Mouse (Mus musculus) limb, embryonic 14.5 days (tissue): ENCODE data around the gene Oxtr. TPM values are rescaled to one million over a fixed set of nuclear protein-coding genes. Genes with fewer than 3 reads are reported as not detected.

ENCODE experiments used
- ATAC-seq: fragments of 200-750 bp; cut with Nextera tagmentation; 2 replicates; pipeline ENCODE4 v1.8.0; 2017; ENCODE audit warnings: low read depth, moderate number of reproducible peaks, moderate TSS enrichment; ENCODE audit not compliant: low FRiP score
- DNase-seq: peaks from one replicate; pipeline ENCODE4 v3.0.0-alpha.2; 2015; ENCODE audit warnings: low spot score
- H3K27ac ChIP-seq: fragments of 300-500 bp; sonication (generic); replicated peaks from 2 replicates; pipeline ENCODE4 v1.5.1; 2014; ENCODE audit warnings: low read depth, mild to moderate bottlenecking, low read length, moderate library complexity, mixed read lengths
- H3K27me3 ChIP-seq: fragments of 300-500 bp; sonication (generic); 2 replicates; pipeline ENCODE4 v1.6.1; 2014; ENCODE audit warnings: low read length, mixed read lengths; ENCODE audit not compliant: control insufficient read depth, insufficient read depth
- H3K36me3 ChIP-seq: fragments of 300-500 bp; sonication (generic); 2 replicates; pipeline ENCODE4 v1.6.1; 2014; ENCODE audit warnings: mild to moderate bottlenecking, low read length, moderate library complexity, mixed read lengths; ENCODE audit not compliant: control insufficient read depth, insufficient read depth
- H3K4me1 ChIP-seq: fragments of 300-500 bp; sonication (generic); 2 replicates; pipeline ENCODE4 v1.6.1; 2014; ENCODE audit warnings: antibody characterized with exemption, low read length, mixed read lengths; ENCODE audit not compliant: control insufficient read depth, insufficient read depth
- H3K4me2 ChIP-seq: fragments of 300-500 bp; sonication (generic); replicated peaks from 2 replicates; pipeline ENCODE4 v1.6.1; 2014; ENCODE audit warnings: low read depth, mild to moderate bottlenecking, low read length, moderate library complexity; ENCODE audit not compliant: severe bottlenecking
- H3K4me3 ChIP-seq: fragments of 300-500 bp; sonication (generic); replicated peaks from 2 replicates; pipeline ENCODE4 v1.5.1; 2014; ENCODE audit warnings: low read length
- H3K9ac ChIP-seq: fragments of 300-500 bp; sonication (generic); 2 replicates; pipeline ENCODE4 v1.6.1; 2014; ENCODE audit warnings: mild to moderate bottlenecking, low read depth, low read length, moderate library complexity; ENCODE audit not compliant: severe bottlenecking
- H3K9me3 ChIP-seq: fragments of 300-500 bp; sonication (generic); 2 replicates; pipeline ENCODE4 v1.6.1; 2016; ENCODE audit warnings: low read length; ENCODE audit not compliant: control insufficient read depth
- POLR2A ChIP-seq: fragments of 200-500 bp; IDR thresholded peaks from 2 replicates; pipeline ENCODE4 v1.8.0; 2012; ENCODE audit warnings: inconsistent platforms, mild to moderate bottlenecking, moderate library complexity, borderline replicate concordance; ENCODE audit not compliant: insufficient read depth, insufficient read length; ENCODE audit errors: extremely low read depth
- WGBS: fragments of 180-500 bp; shearing (Covaris S2); extraction: QIAGEN DNeasy Blood & Tissue Kit; methylation state at CpG from one replicate; pipeline ENCODE4 v1.1.7; 2014; 5-methylcytosine and 5-hydroxymethylcytosine counted together
- polyA plus RNA-seq, 2 experiments: library from polyadenylated mRNA; depleted of rRNA in 1 of 2; stranded (reverse) in 1 of 2; unstranded in 1 of 2; fragments of >200 nt; fragmentation: Nextera tagmentation in 1 of 2; extraction: Ambion mirVana in 1 of 2; gene quantifications; 2 replicates each; pipeline versions ENCODE4 v1.2.1 to v1.2.3; 2012 to 2014

Gene Oxtr
- polyA plus RNA-seq, 2 experiments: 0.33 to 0.36 TPM

GRCm38 (mm10) chr6:112516496-112516895, 26.8 kb upstream of the Oxtr start:
- Histone ChIP-seq H3K36me3 (no peaks in the 10 kb centered on the region), H3K9ac (no peak overlapping the region), H3K4me2 (no peak overlapping the region), H3K4me3 (no peak overlapping the region), H3K9me3 (no peaks in the 10 kb centered on the region), H3K27me3 (no peaks in the 10 kb centered on the region), H3K27ac (no peak overlapping the region), H3K4me1 (no peaks in the 10 kb centered on the region)
- DNase-seq (no peak), ATAC-seq (no peak)
- TF ChIP-seq POLR2A: no peak
- 39% methylated on average over 1 of the region's 1 CpGs for WGBS

DNA sequence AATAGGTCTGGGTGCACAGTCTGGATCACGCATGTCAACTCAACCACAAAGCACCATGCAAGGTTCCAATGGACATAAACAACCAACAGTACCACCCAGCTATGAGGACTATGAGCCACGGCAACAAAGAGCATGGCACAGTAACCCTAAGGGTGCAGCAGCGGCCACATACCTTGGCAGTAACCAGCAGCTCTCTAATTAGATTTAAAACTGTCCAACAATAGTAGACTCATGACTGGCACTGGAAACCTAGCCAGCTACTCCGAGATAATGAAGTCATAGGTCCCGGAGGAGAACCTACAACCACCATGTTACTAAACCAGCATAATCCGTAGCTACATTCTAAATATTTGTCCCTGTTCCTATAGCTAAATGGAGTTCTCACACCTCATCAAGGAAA, 24.8 kb upstream of the Oxtr start:
- Histone ChIP-seq H3K27ac (no peak overlapping the region), H3K36me3 (no peaks in the 10 kb centered on the region), H3K4me2 (no peak overlapping the region), H3K4me1 (no peaks in the 10 kb centered on the region), H3K4me3 (no peak overlapping the region), H3K9me3 (no peaks in the 10 kb centered on the region), H3K27me3 (no peaks in the 10 kb centered on the region; the same call in 1 of the 2 replicates), H3K9ac (no peak overlapping the region)
- no peak for TF ChIP-seq POLR2A
- ATAC-seq (no peak), DNase-seq (no peak)
- 84% methylated on average over 6 of the region's 6 CpGs for WGBS

DNA sequence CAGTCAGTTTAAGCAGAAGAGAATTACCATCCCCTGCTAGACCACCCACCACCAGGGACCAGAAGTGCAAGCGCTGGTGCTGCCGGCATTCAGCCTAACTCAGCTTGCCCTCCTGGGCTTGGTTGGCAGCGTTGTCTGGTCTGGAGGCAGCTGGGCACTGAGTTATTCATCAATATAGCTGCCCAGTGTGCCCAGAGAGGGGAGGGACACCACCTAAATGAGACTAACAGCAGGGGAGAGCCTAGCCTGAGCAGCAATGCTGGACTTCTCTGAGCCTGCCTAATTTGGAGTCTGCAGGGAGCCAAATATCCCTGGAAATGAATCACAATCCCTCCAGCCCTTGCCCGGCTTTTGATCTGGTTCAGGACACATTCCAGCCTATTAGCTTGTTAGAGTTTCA, 20.6 kb upstream of the Oxtr start:
- H3K9ac ChIP-seq: no peak overlapping the region
- no peak for TF ChIP-seq POLR2A
- no peaks in the 10 kb centered on the region for H3K36me3 ChIP-seq
- no peak overlapping the region for H3K4me3 ChIP-seq
- 19% methylated on average over 4 of the region's 4 CpGs for WGBS
- H3K4me1 ChIP-seq: no peaks in the 10 kb centered on the region
- DNase-seq (no peak), ATAC-seq (no peak)
- no peaks in the 10 kb centered on the region; the same call in 1 of the 2 replicates for H3K27me3 ChIP-seq
- H3K27ac ChIP-seq: no peak overlapping the region
- no peaks in the 10 kb centered on the region for H3K9me3 ChIP-seq
- no peak overlapping the region for H3K4me2 ChIP-seq

- WGBS: 33% methylated on average over 2 of the region's 2 CpGs
- DNase-seq (no peak), ATAC-seq (no peak)
- Histone ChIP-seq H3K27me3 (no peaks in the 10 kb centered on the region; the same call in 1 of the 2 replicates), H3K36me3 (no peaks in the 10 kb centered on the region), H3K9me3 (no peaks in the 10 kb centered on the region), H3K4me2 (no peak overlapping the region), H3K9ac (no peak overlapping the region), H3K27ac (no peak overlapping the region), H3K4me3 (no peak overlapping the region), H3K4me1 (no peaks in the 10 kb centered on the region)
- TF ChIP-seq POLR2A: no peak
Measured at GRCm38 (mm10) chr6:112509590-112510131, 19.9 kb upstream of the Oxtr start.

DNA sequence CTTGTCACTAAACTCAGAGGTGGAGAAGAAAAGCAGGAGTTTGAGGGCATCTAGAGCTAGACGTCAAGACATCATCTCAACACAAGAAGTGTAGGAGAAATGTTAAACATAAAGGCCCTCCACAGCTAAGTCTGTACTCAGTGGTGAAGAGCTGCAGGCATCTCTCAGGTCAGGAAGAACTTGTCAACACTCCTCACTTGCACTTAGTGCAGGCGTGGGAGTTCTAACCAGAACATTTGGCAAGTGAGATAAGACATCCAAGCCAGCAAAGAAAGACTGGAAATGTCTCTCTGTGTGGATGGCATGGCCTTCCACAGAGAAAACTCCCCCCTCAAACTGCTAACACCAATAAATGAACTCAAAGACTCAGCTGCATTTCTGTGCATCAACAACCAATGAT, 17.9 kb upstream of the Oxtr start:
- no peaks in the 10 kb centered on the region for H3K36me3 ChIP-seq
- H3K27me3 ChIP-seq: no peaks in the 10 kb centered on the region; the same call in 1 of the 2 replicates
- TF ChIP-seq POLR2A: no peak
- ATAC-seq: no peak
- H3K4me2 ChIP-seq: no peak overlapping the region
- 60% methylated on average over 2 of the region's 2 CpGs for WGBS
- no peak for DNase-seq
- H3K4me3 ChIP-seq: no peak overlapping the region
- no peaks in the 10 kb centered on the region for H3K4me1 ChIP-seq
- no peak overlapping the region for H3K9ac ChIP-seq
- no peaks in the 10 kb centered on the region for H3K9me3 ChIP-seq
- no peak overlapping the region for H3K27ac ChIP-seq

GRCm38 (mm10) chr6:112501156-112501555, 11.4 kb upstream of the Oxtr start:
- no peak for ATAC-seq
- H3K36me3 ChIP-seq: no peaks in the 10 kb centered on the region
- no peak for DNase-seq
- no peaks in the 10 kb centered on the region for H3K27me3 ChIP-seq
- H3K4me3 ChIP-seq: no peak overlapping the region
- no peak overlapping the region for H3K27ac ChIP-seq
- no peak for TF ChIP-seq POLR2A
- no peaks in the 10 kb centered on the region for H3K9me3 ChIP-seq
- H3K4me1 ChIP-seq: 0 out of 2 replicates have a peak, but pooled peaks cover 3% of the 10 kb centered on the region
- H3K9ac ChIP-seq: no peak overlapping the region
- H3K4me2 ChIP-seq: no peak overlapping the region
- WGBS: 70% methylated on average over 2 of the region's 2 CpGs
